Mouse (Mus musculus) hindbrain, embryonic 12.5 days (tissue): ENCODE results near the gene Inpp4b. TPM values are rescaled to one million over a fixed set of nuclear protein-coding genes. Genes with fewer than 3 reads are reported as not detected.

Source experiments
- ATAC-seq: fragments of 200-750 bp; cut with Nextera tagmentation; 2 replicates; pipeline ENCODE4 v1.8.0; 2017; ENCODE audit warnings: moderate TSS enrichment; ENCODE audit not compliant: low FRiP score
- H3K27ac ChIP-seq: fragments of 300-500 bp; sonication (generic); 2 replicates; pipeline ENCODE4 v1.5.1; 2016; ENCODE audit warnings: mild to moderate bottlenecking
- H3K27me3 ChIP-seq: fragments of 300-500 bp; sonication (generic); 2 replicates; pipeline ENCODE4 v1.6.1; 2016; ENCODE audit warnings: mild to moderate bottlenecking
- H3K36me3 ChIP-seq: fragments of 300-500 bp; sonication (generic); 2 replicates; pipeline ENCODE4 v1.6.1; 2016; ENCODE audit warnings: mild to moderate bottlenecking
- H3K4me1 ChIP-seq: fragments of 300-500 bp; sonication (generic); 2 replicates; pipeline ENCODE4 v1.6.1; 2016
- H3K4me2 ChIP-seq: fragments of 300-500 bp; sonication (generic); replicated peaks from 2 replicates; pipeline ENCODE4 v1.6.1; 2016; ENCODE audit warnings: mild to moderate bottlenecking
- H3K4me3 ChIP-seq: fragments of 300-500 bp; sonication (generic); 2 replicates; pipeline ENCODE4 v1.5.1; 2016; ENCODE audit warnings: mild to moderate bottlenecking
- H3K9ac ChIP-seq: fragments of 300-500 bp; sonication (generic); 2 replicates; pipeline ENCODE4 v1.6.1; 2016; ENCODE audit warnings: mild to moderate bottlenecking, moderate library complexity
- H3K9me3 ChIP-seq: fragments of 300-500 bp; sonication (generic); replicated peaks from 2 replicates; pipeline ENCODE4 v1.6.1; 2016; ENCODE audit warnings: mild to moderate bottlenecking
- WGBS: fragments of 180-500 bp; shearing (Covaris S2); methylation state at CpG from one replicate; pipeline ENCODE4 v1.1.7; 2016; 5-methylcytosine and 5-hydroxymethylcytosine counted together
- polyA plus RNA-seq: library from polyadenylated mRNA; unstranded; fragments of >200 nt; fragmentation: Nextera tagmentation; extraction: Ambion mirVana; gene quantifications from 2 replicates; pipeline ENCODE4 v1.2.1, GENCODE M21; 2016

Gene Inpp4b
- polyA plus RNA-seq, 1 experiment from 2014 or later: 9.6 TPM

DNA sequence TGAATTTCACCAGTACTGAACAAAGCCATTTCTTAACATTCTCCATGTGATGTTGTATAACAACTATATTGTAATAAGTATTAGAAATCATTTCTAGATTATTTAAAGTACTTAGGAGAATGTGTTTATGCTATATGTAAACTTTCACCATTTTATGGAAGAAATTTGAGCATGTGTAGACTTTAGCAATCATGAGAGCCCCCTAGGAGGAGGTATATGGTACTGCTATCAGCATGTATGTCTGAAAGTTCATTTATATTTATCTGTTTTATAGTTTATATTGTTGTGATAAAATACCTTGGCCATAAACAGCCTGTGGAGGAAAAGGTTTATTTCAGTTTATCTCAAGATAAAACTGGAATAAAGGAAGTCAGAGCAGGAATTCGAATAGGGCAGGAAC lies 141.5 kb downstream of the Inpp4b start:
- H3K9me3 ChIP-seq: no peaks in the 10 kb centered on the region
- no peaks in the 10 kb centered on the region for H3K4me1 ChIP-seq
- H3K4me3 ChIP-seq: no peak overlapping the region
- no peak overlapping the region for H3K27ac ChIP-seq
- H3K27me3 ChIP-seq: no peaks in the 10 kb centered on the region
- ATAC-seq: no peak
- H3K4me2 ChIP-seq: no peak overlapping the region
- H3K36me3 ChIP-seq: no peaks in the 10 kb centered on the region
- H3K9ac ChIP-seq: no peak overlapping the region
- 90% methylated on average over 1 of the region's 1 CpGs for WGBS

DNA sequence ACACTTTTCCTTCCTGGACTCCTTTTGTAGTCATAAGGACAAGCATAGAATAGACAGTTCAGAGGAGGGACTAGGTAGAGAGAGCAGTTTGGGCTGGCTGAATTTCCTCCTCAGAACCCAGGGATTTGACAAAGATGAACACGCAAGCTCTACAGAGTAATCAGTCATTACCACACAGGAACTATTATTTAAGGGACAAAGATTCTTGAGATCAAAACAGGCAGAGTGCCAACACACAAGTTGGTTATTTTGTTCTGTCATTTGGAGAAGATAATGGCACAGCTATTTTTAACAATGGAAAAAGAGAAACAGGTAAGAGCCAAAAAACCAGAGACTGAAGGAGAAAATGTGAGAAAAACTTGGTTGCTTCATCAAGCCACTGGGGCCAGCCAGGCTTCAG lies 143.3 kb downstream of the Inpp4b start:
- ATAC-seq: no peak
- Histone ChIP-seq H3K4me2 (no peak overlapping the region), H3K9me3 (no peaks in the 10 kb centered on the region), H3K4me3 (no peak overlapping the region), H3K36me3 (no peaks in the 10 kb centered on the region), H3K9ac (no peak overlapping the region), H3K27ac (no peak overlapping the region), H3K27me3 (no peaks in the 10 kb centered on the region), H3K4me1 (no peaks in the 10 kb centered on the region)
- WGBS: 92% methylated on average over 1 of the region's 1 CpGs

DNA sequence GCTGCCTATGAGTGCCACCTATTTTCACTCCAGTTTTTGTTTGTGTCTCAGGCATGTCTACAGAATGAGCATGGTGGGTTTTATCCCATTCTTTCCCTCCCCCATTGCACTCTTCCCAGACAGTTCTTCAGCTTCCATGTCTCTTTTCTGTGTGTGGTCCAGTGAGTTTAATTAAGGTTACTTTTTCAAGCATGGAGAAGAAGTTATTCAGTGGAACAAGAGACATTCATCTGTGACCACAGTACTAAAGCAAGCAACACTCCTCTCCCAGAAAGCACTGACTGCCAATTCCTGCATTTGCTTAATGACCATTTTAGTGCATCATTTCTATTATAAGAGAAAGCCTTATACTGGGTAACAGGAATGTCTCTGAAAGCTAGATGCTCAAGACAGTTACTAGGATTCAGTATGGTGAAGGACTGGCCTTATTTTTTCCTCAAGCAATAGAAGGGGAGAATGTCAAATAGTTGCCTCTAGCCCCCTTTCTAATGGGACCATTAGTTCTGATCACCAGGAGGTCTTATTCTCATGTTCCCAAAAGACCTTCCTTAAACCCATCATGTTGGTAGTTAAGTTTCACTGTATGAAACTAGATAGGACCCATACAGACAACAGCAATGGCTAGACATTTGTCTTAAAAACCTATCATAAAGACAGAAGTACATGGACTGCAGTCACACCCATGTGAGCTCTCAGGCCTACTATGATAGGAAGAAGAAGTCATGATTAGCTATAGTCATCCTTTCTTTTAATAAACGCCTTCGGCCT lies 147.7 kb downstream of the Inpp4b start:
- Histone ChIP-seq H3K9ac (no peak overlapping the region), H3K36me3 (no peaks in the 10 kb centered on the region), H3K4me3 (no peak overlapping the region), H3K27me3 (no peaks in the 10 kb centered on the region), H3K27ac (no peak overlapping the region), H3K9me3 (no peaks in the 10 kb centered on the region), H3K4me2 (no peak overlapping the region), H3K4me1 (no peaks in the 10 kb centered on the region)
- no peak for ATAC-seq
- 96% methylated on average over 2 of the region's 2 CpGs for WGBS

DNA sequence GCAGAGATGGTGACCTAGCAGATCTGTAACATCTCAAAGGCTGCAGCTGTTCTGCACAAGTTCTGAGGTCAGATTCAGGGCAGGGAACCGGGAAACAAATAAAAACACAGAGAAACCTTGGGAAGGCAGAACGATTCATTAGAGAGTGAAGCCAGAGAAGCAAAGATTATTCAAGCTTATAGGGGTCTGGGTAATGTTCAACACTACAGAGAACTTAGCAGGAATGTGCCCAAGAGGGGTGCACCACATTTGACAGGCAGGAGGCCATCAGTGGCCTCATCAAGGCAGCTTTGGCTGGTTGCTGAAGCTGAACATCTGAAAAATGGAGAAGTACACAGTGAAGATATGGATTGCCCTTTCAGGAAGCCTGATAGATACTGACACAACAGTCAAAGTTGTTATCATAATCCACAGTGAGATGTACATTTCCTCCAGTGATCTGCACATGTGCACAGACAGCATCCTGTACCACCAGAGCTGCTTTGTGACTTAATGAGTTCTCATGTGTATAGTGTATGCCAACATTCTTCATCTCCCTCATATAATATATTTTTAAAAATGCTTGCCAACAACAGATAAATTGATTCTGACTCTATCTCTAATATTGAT lies 148.8 kb downstream of the Inpp4b start:
- Histone ChIP-seq H3K4me2 (no peak overlapping the region), H3K27ac (no peak overlapping the region), H3K9me3 (no peaks in the 10 kb centered on the region), H3K4me3 (no peak overlapping the region), H3K27me3 (no peaks in the 10 kb centered on the region), H3K36me3 (no peaks in the 10 kb centered on the region), H3K4me1 (no peaks in the 10 kb centered on the region), H3K9ac (no peak overlapping the region)
- WGBS: 66% methylated on average over 2 of the region's 2 CpGs
- ATAC-seq: no peak

DNA sequence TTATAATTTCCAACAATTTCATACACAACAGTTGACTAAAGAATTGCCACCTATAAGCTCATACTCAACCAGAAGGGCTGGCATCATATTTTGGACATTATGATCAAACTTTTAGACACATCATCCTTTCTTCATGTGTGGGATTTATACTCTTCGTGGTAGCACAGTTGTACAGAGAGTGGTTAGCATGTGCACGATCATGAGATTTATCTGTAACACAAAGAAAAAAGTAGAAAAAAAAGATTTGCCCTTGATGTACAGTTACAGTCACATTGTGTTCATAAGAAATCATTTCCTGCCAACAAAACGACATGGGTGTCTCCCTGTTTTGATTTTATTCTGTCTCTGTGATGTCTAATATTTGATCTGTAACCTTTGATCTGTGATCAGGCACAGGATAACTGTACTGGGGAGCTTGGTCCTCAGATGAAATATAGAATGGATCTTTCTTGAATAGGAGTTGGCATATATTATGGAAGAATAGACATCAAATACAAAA lies 149.4 kb downstream of the Inpp4b start:
- H3K9ac ChIP-seq: no peak overlapping the region
- H3K4me2 ChIP-seq: no peak overlapping the region
- no peak overlapping the region for H3K4me3 ChIP-seq
- no peak overlapping the region for H3K27ac ChIP-seq
- H3K9me3 ChIP-seq: no peaks in the 10 kb centered on the region
- no peak for ATAC-seq
- no peaks in the 10 kb centered on the region for H3K27me3 ChIP-seq
- no peaks in the 10 kb centered on the region for H3K4me1 ChIP-seq
- 84% methylated on average over 3 of the region's 3 CpGs for WGBS
- H3K36me3 ChIP-seq: no peaks in the 10 kb centered on the region

DNA sequence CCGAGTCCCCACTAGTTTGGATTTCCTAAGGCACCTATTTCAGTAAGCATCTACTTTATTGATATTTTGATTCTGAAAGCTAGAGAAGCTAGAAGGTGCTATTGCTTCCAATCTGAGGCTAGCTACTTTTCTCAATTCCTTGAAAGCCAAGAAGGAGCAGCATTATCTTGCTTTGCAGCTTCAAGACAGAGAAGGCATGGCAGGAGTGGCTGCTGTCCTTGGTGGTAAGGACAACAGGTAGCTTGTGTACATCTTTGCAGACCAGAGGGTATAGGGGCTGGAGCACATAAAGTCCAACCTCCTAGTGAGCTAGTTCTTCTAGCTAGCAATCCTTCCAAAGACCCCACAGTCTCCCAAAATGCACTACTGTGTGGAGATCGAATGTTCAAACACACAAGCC lies 152.5 kb downstream of the Inpp4b start:
- WGBS: 94% methylated on average over 2 of the region's 2 CpGs
- no peaks in the 10 kb centered on the region for H3K36me3 ChIP-seq
- no peak for ATAC-seq
- no peak overlapping the region for H3K27ac ChIP-seq
- no peak overlapping the region for H3K9ac ChIP-seq
- no peaks in the 10 kb centered on the region for H3K27me3 ChIP-seq
- no peaks in the 10 kb centered on the region for H3K9me3 ChIP-seq
- no peak overlapping the region for H3K4me2 ChIP-seq
- no peaks in the 10 kb centered on the region for H3K4me1 ChIP-seq
- no peak overlapping the region for H3K4me3 ChIP-seq

DNA sequence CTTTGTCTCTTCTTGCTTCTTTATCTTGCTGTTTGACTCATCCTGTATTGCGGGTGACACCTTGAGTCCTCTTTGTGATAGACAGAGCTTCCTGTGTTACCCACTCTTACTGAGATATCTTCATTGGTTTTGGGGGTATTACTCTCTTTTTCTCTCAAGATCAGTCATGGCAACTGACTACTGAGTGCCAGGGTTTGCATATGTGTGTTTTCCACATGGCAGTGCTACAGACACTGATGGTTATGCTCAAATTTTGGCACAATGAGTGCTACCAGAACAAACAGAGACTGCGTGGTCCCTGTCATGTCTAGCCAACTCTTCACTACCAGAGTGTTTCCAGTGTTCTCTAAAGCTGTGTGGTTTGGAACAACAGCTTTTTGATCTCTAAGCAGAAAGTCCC lies 155.3 kb downstream of the Inpp4b start:
- ATAC-seq: no peak
- WGBS: 82% methylated on average over 2 of the region's 2 CpGs
- Histone ChIP-seq H3K9ac (no peak overlapping the region), H3K4me2 (no peak overlapping the region), H3K36me3 (no peaks in the 10 kb centered on the region), H3K4me3 (no peak overlapping the region), H3K27ac (no peak overlapping the region), H3K9me3 (no peaks in the 10 kb centered on the region), H3K4me1 (no peaks in the 10 kb centered on the region), H3K27me3 (no peaks in the 10 kb centered on the region)

DNA sequence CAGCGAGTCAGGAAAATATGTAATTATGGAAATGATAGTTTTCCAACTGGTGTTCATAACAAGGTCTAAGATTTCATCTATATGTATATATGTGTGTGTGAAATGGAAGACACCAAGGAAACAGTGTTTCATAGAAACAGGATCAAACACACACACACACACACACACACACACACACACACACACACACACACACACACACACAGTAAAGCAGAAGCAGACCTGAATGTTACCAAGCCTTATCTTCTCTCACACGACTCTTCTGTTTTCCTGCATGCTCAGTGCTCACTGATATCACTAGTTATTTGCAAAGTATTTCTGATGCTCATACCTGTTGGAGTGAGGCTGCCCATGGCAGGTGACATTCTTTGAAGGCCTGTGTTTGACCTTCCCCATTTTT lies 159.9 kb downstream of the Inpp4b start:
- Histone ChIP-seq H3K4me2 (no peak overlapping the region), H3K9me3 (no peaks in the 10 kb centered on the region), H3K9ac (no peak overlapping the region), H3K4me1 (no peaks in the 10 kb centered on the region), H3K27ac (no peak overlapping the region), H3K4me3 (no peak overlapping the region), H3K27me3 (no peaks in the 10 kb centered on the region), H3K36me3 (no peaks in the 10 kb centered on the region)
- ATAC-seq: no peak
- WGBS: 81% methylated on average over 2 of the region's 2 CpGs

DNA sequence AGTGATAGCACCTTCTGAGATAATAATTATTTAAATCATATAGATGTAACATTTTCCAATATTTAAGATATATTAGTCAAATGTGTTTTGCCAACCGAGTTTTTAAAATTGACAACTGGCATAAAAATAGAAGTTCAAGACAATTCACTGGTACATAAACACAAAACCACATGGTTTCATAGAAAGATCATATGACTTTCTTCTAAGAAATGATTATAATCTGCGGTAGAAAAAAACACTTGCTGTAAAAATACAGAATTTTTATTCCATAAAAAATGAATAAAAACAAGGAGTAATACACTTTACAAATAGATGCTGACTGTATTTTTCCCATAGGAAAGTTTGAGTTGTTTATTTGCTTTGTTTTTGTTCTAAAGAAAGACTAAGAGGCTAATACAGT lies 160.6 kb downstream of the Inpp4b start:
- no peak for ATAC-seq
- Histone ChIP-seq H3K27ac (no peak overlapping the region), H3K9me3 (no peaks in the 10 kb centered on the region), H3K4me2 (no peak overlapping the region), H3K36me3 (no peaks in the 10 kb centered on the region), H3K27me3 (no peaks in the 10 kb centered on the region), H3K4me1 (no peaks in the 10 kb centered on the region), H3K4me3 (no peak overlapping the region), H3K9ac (no peak overlapping the region)
- WGBS: 85% methylated on average over 2 of the region's 2 CpGs

DNA sequence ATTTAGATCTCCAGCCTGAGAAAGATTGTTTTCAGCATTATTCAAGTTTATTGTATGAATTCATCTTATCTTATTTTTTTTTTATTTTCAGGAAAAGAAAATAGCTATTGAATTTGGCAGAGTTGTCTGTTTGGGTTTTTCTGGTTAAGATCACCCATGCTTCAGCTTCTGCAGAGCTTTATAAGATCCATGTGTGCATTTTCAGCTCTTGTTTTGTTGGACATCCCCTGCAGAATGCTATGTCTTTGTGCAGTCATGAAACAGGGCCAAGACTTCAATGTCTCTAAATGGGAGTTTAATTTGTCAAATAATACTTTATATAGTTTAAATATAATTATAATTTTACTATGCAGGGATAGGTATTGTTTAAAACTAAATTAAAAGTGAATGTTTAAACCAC lies 170.5 kb downstream of the Inpp4b start:
- Histone ChIP-seq H3K9ac (no peak overlapping the region), H3K9me3 (no peaks in the 10 kb centered on the region), H3K27me3 (no peaks in the 10 kb centered on the region), H3K4me3 (no peak overlapping the region), H3K36me3 (no peaks in the 10 kb centered on the region), H3K27ac (no peak overlapping the region), H3K4me2 (no peak overlapping the region), H3K4me1 (no peaks in the 10 kb centered on the region)
- no peak for ATAC-seq

DNA sequence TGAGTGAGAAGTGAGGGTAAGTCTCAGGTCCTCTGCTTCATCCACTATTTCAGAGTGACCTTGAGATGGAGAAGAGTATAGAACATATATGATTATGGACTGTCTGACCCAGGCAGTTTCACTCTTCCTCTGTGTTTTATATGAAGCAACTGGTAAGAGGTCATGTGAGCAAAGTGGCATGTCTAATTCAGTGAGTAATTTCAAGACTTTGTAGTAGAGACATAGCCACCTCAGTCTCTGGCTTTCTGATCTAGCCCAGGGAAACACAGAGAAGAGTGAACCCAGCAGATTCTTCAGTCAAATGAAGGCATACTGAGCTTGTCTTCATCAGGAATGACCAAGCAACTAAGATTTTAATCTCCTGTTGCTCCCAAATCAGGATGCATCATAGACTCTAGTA lies 172.1 kb downstream of the Inpp4b start:
- ATAC-seq: no peak
- Histone ChIP-seq H3K4me3 (no peak overlapping the region), H3K9ac (no peak overlapping the region), H3K27ac (no peak overlapping the region), H3K9me3 (no peaks in the 10 kb centered on the region), H3K4me1 (no peaks in the 10 kb centered on the region), H3K27me3 (no peaks in the 10 kb centered on the region), H3K36me3 (no peaks in the 10 kb centered on the region), H3K4me2 (no peak overlapping the region)

DNA sequence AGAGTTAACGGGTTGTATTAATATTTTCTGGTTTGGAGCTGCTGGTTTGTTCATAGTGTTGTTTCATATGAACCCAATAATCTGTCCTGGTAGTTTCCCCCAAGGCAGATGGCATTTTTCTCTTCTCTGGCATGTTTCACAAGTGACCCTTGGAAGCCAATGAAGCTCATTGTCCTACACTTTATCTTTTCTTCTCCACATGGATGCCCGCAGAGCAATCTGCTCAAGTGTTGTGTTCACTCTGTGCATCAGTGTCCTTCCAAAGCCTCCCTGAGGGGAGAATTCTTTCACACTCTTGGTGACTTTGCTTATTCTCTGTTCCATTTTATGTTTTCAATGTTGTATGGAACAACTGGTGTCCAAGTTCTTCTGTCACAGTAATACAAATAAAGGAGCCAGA lies 179.7 kb downstream of the Inpp4b start:
- no peak overlapping the region for H3K4me3 ChIP-seq
- H3K4me1 ChIP-seq: no peaks in the 10 kb centered on the region
- no peaks in the 10 kb centered on the region for H3K9me3 ChIP-seq
- no peaks in the 10 kb centered on the region for H3K36me3 ChIP-seq
- no peak overlapping the region for H3K9ac ChIP-seq
- no peaks in the 10 kb centered on the region for H3K27me3 ChIP-seq
- no peak overlapping the region for H3K27ac ChIP-seq
- no peak overlapping the region for H3K4me2 ChIP-seq
- 87% methylated on average over 2 of the region's 2 CpGs for WGBS
- ATAC-seq: no peak

DNA sequence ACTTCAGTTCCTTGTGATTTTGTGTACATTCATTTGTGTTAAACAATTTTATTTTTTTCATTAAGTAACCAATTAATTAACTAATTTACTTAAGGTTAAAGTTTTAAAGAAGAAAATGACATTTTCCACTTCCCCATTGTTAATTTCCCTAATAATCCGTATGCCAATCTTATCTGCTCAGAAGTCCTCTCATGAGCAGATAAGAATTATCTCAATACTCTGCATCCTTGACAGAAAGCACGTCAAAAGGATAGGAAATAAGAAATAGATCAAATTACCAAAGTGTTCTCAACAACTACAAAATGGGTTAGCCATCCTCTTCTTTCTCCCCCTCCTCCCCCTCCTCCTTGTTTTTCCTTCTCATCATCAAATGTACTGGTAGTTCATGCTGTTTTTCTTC lies 182.2 kb downstream of the Inpp4b start:
- Histone ChIP-seq H3K4me1 (no peaks in the 10 kb centered on the region), H3K9me3 (no peaks in the 10 kb centered on the region), H3K27me3 (no peaks in the 10 kb centered on the region), H3K4me2 (no peak overlapping the region), H3K36me3 (no peaks in the 10 kb centered on the region), H3K9ac (no peak overlapping the region), H3K4me3 (no peak overlapping the region), H3K27ac (no peak overlapping the region)
- WGBS: 65% methylated on average over 2 of the region's 2 CpGs
- ATAC-seq: no peak
